Mouse (Mus musculus) lung, adult 2 months (tissue): Measurements from ENCODE around the gene Adamts17. TPM values are rescaled to one million over a fixed set of nuclear protein-coding genes. Genes with fewer than 3 reads are reported as not detected.

ENCODE experiments used
- DNase-seq: peaks from one replicate; pipeline ENCODE4 v3.0.0; 2022
- H3K4me1 ChIP-seq: fragments of 200-500 bp; 2 replicates; pipeline ENCODE4 v1.6.1; 2011; ENCODE audit warnings: low read length; ENCODE audit not compliant: control insufficient read depth, insufficient read depth
- H3K4me3 ChIP-seq: fragments of 200-500 bp; replicated peaks from 2 replicates; pipeline ENCODE3; 2011; ENCODE audit warnings: low read depth, mild to moderate bottlenecking, control low read depth, low read length; ENCODE audit errors: extremely low read depth
- CTCF ChIP-seq: fragments of 200-500 bp; IDR thresholded peaks from 2 replicates; pipeline ENCODE4 v1.5.1; 2011; ENCODE audit warnings: mild to moderate bottlenecking, low read length, control low read depth; ENCODE audit not compliant: insufficient read depth
- POLR2A ChIP-seq: fragments of 200-500 bp; IDR thresholded peaks from 2 replicates; pipeline ENCODE4 v1.6.1; 2011; ENCODE audit warnings: low read depth, mild to moderate bottlenecking, control low read depth, low read length, borderline replicate concordance; ENCODE audit errors: extremely low read depth
- WGBS: fragments of 180-500 bp; shearing (Covaris S2); methylation state at CpG from one replicate; pipeline ENCODE4 v1.1.7; 2018; 5-methylcytosine and 5-hydroxymethylcytosine counted together
- polyA plus RNA-seq: library from polyadenylated mRNA; depleted of rRNA; stranded (reverse); fragments of >200 nt; gene quantifications from 2 replicates; pipeline ENCODE4 v1.2.3, GENCODE M21; 2012

Adamts17 gene
- polyA plus RNA-seq, 1 experiment = 7.2 TPM

DNA sequence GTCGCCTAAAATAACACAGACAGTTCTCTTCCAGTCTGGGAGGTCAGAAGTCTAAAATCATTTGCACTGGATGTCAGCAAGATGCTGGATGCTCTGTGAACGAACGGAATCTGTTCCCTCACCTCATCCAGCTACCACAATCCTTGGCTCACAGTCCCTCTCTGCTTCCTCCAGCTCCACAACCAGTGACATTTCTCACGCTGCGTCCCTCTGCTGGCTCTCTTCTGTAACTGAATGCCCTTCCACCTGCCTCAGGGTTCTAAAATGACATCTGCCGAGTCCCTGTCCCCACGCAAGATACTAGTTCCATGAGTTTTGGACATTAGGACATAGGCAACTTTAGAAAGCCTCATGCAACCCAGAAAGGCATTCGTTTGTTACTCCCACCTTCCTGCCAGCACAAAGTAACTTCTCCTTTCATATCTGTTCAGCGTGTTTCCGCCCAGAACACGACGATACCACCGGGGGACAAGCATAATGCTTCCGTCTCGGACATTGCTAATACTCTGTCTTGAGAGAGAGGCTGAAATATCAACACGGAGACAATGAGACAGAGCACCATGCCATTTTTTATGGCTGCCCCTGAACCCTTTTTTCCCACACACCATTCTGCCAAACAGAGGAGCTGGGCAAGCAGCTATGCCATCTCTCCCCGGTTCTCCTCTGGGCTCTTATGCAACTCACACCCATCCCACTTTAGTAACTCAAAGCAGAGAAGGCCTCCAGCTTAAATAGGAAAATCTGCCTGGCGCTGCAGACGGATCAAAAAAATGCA, 27.6 kb downstream of the Adamts17 start:
- 61% methylated on average over 19 of the region's 19 CpGs for WGBS
- no peak for TF ChIP-seq POLR2A
- DNase-seq = no peak
- no peak overlapping the region for H3K4me3 ChIP-seq
- H3K4me1 ChIP-seq = no peaks in the 10 kb centered on the region

DNA sequence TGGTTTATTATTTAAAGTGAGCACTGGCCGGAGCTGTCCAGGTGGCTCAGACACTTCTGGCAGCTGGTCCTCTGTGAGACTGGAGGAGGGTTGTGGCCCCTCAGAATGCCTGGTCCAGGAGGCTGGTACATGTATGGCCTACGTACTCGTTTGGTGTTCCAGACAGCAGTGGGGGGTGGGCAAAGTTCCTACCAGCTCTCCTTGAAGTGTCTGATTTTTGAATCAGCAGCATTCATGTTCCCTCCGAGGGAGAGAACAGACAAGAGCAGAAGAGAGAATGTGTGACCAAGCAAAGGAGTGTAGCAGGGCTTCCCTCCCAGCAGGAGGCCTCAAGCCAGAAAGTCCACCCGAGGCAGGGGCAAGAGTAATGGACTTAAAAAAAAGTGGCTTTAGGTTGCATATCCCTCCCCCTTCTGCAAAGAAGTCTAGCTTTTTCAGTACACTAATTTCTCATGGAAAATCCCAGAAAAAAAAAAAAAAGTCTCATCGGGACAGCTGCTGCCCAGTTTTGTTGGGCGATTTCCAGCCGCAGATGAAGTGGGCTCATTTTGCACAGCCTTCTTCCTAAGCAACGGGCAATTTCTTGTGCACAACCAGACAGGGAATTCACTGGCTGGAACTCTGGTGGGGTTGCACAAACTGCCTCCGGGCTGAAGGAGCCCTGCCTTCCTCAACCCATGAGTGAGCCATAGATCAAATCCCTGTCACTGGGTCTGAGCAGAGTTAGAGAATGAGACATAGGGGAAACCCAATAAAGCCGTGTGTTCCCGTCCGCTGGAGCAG, 28.4 kb downstream of the Adamts17 start:
- 67% methylated on average over 13 of the region's 13 CpGs for WGBS

DNA sequence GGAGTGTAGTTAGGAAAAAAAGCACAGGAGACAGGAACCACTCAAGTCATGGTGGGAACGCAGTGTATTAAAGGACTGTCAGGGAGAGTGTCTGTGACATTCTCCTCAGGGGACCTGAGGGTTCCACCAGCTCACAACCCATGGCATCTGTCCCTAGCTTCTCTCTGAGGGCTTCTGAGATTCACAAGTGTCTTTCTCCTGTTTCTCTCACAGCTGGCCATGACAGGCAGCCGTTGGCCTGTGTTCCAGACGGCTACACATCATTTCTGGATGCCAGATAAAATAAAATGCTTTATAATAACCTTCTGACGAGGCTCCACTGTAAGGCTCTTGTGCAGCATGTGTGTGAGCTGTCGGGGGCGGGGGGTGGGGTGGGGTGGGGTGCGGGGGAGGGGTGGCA, 32.0 kb downstream of the Adamts17 start:
- TF ChIP-seq POLR2A (no peak), CTCF (no peak)
- Histone ChIP-seq H3K4me1 (no peaks in the 10 kb centered on the region), H3K4me3 (no peak overlapping the region)
- DNase-seq = no peak
- WGBS = 62% methylated on average over 7 of the region's 7 CpGs

More for the DNA sequence above, 28.4 kb downstream of the Adamts17 start:
- TF ChIP-seq CTCF = no peak
- TF ChIP-seq POLR2A = no peak
- Histone ChIP-seq H3K4me3 (no peak overlapping the region), H3K4me1 (no peaks in the 10 kb centered on the region)
- no peak for DNase-seq

DNA sequence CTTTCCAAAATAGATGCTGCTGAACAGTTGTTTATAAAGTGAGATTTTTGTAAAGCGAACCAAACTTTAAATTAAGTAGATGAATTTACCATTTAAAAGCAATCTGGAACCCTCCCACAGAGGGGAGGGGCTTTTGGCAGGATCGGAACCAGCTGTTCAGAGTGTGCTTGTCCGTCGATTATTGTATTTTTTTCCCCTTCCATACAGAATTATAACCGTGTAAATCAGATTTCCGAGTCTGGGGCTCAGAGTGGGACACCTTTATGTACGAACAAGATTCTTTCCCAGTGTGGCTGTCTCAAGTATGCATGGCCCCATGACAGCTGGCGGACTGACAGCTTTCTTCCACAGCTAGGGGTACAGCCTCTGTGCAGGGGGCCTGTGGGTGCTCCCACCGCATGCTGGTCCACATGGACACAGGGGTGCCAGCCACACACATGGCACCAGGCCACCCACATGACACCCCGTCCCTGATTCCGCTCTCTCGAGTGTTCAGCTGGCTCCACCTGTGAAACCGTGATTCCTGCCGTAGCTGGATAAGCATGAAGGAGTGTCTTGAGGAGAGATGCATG, 32.5 kb downstream of the Adamts17 start:
- 70% methylated on average over 14 of the region's 14 CpGs for WGBS
- TF ChIP-seq CTCF (no peak), POLR2A (no peak)
- no peak for DNase-seq
- Histone ChIP-seq H3K4me3 (no peak overlapping the region), H3K4me1 (no peaks in the 10 kb centered on the region)

DNA sequence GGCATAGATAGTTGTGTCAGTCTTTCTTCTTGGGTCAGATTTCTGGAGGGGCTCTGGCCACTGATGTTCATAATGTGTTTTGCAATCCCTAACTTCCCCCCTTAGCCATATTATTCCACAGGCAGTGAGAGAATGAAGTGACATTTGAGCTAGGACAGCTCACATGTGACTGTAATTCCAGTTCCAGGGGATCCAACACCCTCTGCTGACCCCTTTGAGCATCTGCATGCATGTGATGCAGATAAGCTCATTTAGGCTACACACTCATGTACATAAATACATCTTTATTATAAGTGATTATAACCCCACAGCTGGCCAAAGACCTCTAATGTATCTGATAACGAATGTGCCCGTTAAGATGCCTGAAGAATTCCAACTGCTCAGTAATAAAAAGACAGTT, 33.7 kb downstream of the Adamts17 start:
- no peak for TF ChIP-seq POLR2A
- no peak for TF ChIP-seq CTCF
- Histone ChIP-seq H3K4me1 (no peaks in the 10 kb centered on the region), H3K4me3 (no peak overlapping the region)
- no peak for DNase-seq
- WGBS = 87% methylated on average over 2 of the region's 2 CpGs

DNA sequence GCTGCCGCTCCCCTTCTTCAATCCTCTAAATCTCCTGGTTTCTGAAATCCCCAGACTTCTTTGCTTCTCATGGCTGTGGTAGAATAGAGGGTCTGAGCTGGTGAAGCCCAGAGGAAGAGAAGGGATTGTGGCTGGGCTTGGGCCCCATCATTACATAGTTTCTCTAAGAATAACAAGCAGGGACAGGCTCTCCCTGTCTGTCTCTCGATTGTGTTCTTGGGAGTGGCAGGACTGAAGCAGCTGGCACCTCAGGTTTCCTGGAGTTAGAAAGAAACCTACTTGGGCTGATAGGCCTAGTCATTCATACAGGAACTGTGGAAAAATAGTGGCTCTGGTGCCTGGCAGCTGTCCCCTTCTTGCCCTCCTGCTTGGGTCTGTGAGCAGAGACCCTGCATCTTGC, 51.9 kb downstream of the Adamts17 start:
- WGBS = 60% methylated on average over 2 of the region's 2 CpGs
- no peak for DNase-seq

DNA sequence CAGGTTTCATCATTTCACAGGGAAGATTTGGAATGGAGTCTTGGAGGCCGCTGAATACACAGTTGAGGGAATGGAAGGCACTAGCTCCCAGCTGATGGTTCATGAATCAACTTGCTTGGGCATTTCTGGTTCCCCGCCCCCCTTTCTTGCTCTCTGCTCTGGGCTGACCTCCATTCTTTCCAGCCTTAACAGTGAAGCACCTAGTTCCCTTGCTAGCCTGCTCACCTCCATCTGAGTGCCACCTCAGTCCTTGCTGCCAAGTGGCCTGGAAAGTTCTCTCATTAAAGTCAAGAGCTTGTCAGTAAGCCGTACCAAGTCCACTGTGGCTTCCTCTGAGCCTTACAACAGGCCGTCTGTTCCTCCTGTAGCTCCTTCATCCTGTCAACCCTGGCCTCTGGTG, 52.6 kb downstream of the Adamts17 start:
- Histone ChIP-seq H3K4me3 (no peak overlapping the region), H3K4me1 (no peaks in the 10 kb centered on the region)
- no peak for TF ChIP-seq CTCF
- TF ChIP-seq POLR2A = no peak
- DNase-seq = no peak
- WGBS = 72% methylated on average over 4 of the region's 4 CpGs

More for the DNA sequence above, 51.9 kb downstream of the Adamts17 start:
- no peak for TF ChIP-seq POLR2A
- TF ChIP-seq CTCF = no peak
- no peak overlapping the region for H3K4me3 ChIP-seq
- H3K4me1 ChIP-seq = no peaks in the 10 kb centered on the region

DNA sequence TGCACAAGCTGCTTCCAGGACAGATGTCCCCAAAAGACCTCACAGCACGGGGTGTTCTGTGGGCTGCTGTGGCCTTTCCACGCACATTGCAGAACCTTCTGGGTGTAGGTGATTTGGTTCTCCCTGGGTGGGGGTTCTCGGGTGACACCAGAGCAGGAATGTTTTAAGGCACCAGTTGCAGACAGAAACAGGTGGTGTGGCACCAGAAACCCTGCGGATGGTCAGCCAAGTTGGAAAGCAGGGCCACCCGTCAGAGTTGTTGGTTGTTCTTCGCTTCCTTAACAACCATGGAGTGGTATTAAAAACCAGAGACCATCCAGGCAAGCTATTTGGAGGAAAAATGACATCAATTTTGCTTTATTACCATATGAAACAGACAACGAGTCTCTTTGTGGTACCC, 62.8 kb downstream of the Adamts17 start:
- no peak for DNase-seq
- no peak overlapping the region for H3K4me3 ChIP-seq
- WGBS = 80% methylated on average over 7 of the region's 7 CpGs
- no peak for TF ChIP-seq POLR2A
- TF ChIP-seq CTCF = no peak
- H3K4me1 ChIP-seq = peaks cover 2% of the 10 kb centered on the region; the same call in 1 of the 2 replicates

DNA sequence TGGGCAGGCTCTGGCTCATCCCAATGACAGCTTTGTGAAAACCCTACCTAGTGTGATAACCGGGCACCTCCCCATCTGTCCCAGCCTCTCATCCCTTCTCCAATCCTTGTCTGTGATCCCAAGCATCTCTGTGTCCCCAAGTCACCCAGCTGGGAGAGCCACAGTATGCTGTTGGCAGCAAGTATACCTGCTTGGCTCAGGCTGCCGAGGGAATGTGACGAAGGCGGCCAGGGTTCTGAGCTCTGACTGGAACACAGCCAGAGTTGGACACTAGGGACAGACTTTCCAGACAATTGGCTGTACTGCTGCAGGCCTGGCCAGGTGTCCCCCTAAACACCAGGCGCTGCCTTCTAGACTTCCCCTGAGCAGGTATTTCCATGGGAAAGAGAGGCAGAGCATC, 63.5 kb downstream of the Adamts17 start:
- no peak for DNase-seq
- TF ChIP-seq CTCF (no peak), POLR2A (no peak)
- 56% methylated on average over 5 of the region's 5 CpGs for WGBS
- H3K4me1 ChIP-seq = peaks cover 2% of the 10 kb centered on the region; the same call in 1 of the 2 replicates
- H3K4me3 ChIP-seq = no peak overlapping the region

DNA sequence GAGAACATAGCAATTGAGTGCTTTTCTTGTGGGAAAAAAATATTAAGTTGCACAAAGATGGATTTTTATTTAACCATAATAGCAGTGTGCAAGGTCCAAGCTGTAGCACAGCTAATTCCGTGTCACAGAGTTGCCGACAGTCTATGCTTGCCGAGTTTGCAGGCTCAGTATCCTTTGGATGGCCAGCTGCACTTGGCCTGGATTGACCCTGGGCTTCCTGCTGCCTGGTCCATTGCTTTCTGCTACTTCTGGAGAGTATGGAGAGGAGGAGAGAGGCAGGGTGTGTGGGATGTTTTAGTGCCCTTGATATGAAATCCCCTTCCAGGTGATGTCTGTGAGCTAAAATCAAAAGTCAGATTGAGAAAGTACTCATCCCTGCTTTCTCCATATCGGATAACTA, 66.4 kb downstream of the Adamts17 start:
- 74% methylated on average over 4 of the region's 4 CpGs for WGBS
- DNase-seq = no peak
- TF ChIP-seq CTCF = no peak
- no peak overlapping the region for H3K4me3 ChIP-seq
- H3K4me1 ChIP-seq = peaks cover 2% of the 10 kb centered on the region; the same call in 1 of the 2 replicates
